In the genomic region with DNA sequence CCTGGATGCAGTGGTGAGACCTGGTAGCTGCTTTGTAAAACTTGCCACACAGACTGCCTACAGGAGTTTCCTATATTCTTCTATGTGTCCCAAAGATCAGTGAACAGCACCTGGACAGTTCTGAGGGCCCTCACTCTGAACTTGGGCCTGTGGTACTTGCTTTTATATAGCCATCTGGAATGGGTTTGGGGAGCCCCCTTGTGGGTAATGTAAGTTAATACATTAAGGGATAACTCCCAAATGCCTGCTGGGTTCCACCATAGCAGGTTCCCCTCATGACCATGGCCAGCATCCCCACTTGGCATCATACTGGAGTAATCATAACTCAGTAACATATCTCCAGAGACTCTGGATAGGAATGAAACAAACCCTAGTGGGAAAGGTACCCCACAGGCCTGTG, we compare ENCODE assay signal across 8 mouse cellular contexts. TPM values are rescaled to one million over a fixed set of nuclear protein-coding genes. Genes with fewer than 3 reads are reported as not detected.
A peak's percentile ranks its signal among the peaks of the same experiment; 100 is the strongest.
DNase-seq lines count a peak whose midpoint lies in the region; ATAC-seq and TF ChIP-seq lines count a peak whose summit lies in the region.
"Had no signal": no experiment of that assay in that cellular context is flagged by ENCODE, and none has a peak within 500 bp of the region (broad histone marks: within the 10 kb centered on the region; RNA-seq: fewer than 3 reads in every experiment).

No protein-coding gene starts in this region.

- ATAC-seq in kidney, postnatal 0 days (replicated peaks; ENCODE audit: low FRiP score, low read depth), result no peak
- peak; percentile 47; the same call in 1 of the 2 replicates for ATAC-seq in monocyte, adult 5-6 weeks (replicated peaks; ENCODE audit: insufficient number of reproducible peaks, low FRiP score, low TSS enrichment, poor library complexity, severe bottlenecking)

- DNase-seq in kidney, postnatal 0 days (ENCODE audit: low spot score), result peak; percentile 62
- no peak for DNase-seq in kidney, adult 8-10 months
- peak; percentile 38 for DNase-seq in ES-E14 (ENCODE audit: low read depth, low spot score)
- no peak for DNase-seq in ovary, postnatal 10 days (ENCODE audit: low spot score)
- DNase-seq in cerebellum, adult 9-10 months, result no peak

- H3K9me3 ChIP-seq in kidney, postnatal 0 days (replicated peaks; ENCODE audit: low read length), result no peaks in the 10 kb centered on the region
- no peaks in the 10 kb centered on the region for H3K9me3 ChIP-seq in ES-E14 (ENCODE audit: control insufficient read depth, insufficient read depth, low read depth, low read length)
- H3K9me3 ChIP-seq: lung, embryonic 15.5 days had no signal

- no peaks in the 10 kb centered on the region for H3K27me3 ChIP-seq in kidney, postnatal 0 days (ENCODE audit: insufficient read depth, low read length)
- H3K27me3 ChIP-seq: lung, embryonic 15.5 days had no signal

- no peak overlapping the region for H3K27ac ChIP-seq in kidney, postnatal 0 days
- H3K27ac ChIP-seq in ES-E14 (ENCODE audit: insufficient read depth, low read depth, low read length, poor library complexity, severe bottlenecking), result no peak overlapping the region
- H3K27ac ChIP-seq in cortical plate, adult 2 months (ENCODE audit: insufficient read depth, low read length), result no peak overlapping the region
- H3K27ac ChIP-seq: lung, embryonic 15.5 days had no signal

- peaks cover 59% of the 10 kb centered on the region for H3K36me3 ChIP-seq in kidney, postnatal 0 days (ENCODE audit: insufficient read depth, low read length)
- H3K36me3 ChIP-seq in ES-E14 (ENCODE audit: control insufficient read depth, insufficient read depth, low read length, poor library complexity, severe bottlenecking), result peaks cover 57% of the 10 kb centered on the region

- H3K4me2 ChIP-seq in kidney, postnatal 0 days (ENCODE audit: low read length), result no peak overlapping the region
- H3K4me2 ChIP-seq: lung, embryonic 15.5 days had no signal

- peak; percentile 58 for TF ChIP-seq CTCF in kidney, postnatal 0 days (IDR thresholded peaks at IDR 0.05; ENCODE audit: low read depth)
- TF ChIP-seq CTCF in cortical plate, adult 2 months (IDR thresholded peaks at IDR 0.05; ENCODE audit: extremely low read depth, insufficient read depth, low read length), result peak; percentile 35

- H3K9ac ChIP-seq in kidney, postnatal 0 days (ENCODE audit: low read depth, low read length), result no peak overlapping the region
- H3K9ac ChIP-seq in ES-E14 (ENCODE audit: insufficient read depth, low read depth, low read length, poor library complexity, severe bottlenecking), result no peak overlapping the region
- H3K9ac ChIP-seq: lung, embryonic 15.5 days had no signal

- in situ Hi-C loops in ES-E14 (cut with MboI; ENCODE audit: low sequenced_read_pairs in 2 of 2, unreplicated experiment in 2 of 2), result no loop called here

- no peak for TF ChIP-seq POLR2A in cortical plate, adult 2 months (IDR thresholded peaks at IDR 0.05; ENCODE audit: extremely low read depth, insufficient read depth, low read length)

- no peak overlapping the region for H3K4me3 ChIP-seq in kidney, postnatal 0 days (replicated peaks; ENCODE audit: low read depth, low read length)
- no peak overlapping the region for H3K4me3 ChIP-seq in ES-E14 (ENCODE audit: insufficient read depth in 1 of 2, low read depth in 1 of 2, low read length in 2 of 2, poor library complexity in 1 of 2, severe bottlenecking in 1 of 2)
- H3K4me3 ChIP-seq in cortical plate, adult 2 months (ENCODE audit: insufficient read depth, low read length), result no peak overlapping the region
- H3K4me3 ChIP-seq: lung, embryonic 15.5 days had no signal

- no peaks in the 10 kb centered on the region for H3K4me1 ChIP-seq in kidney, postnatal 0 days (replicated peaks; ENCODE audit: insufficient read depth, low read length)
- H3K4me1 ChIP-seq in ES-E14 (ENCODE audit: control insufficient read depth in 2 of 2, insufficient read depth in 2 of 2, low read length in 2 of 2, poor library complexity in 1 of 2), result no peaks in the 10 kb centered on the region; a peak in 1 of 4 replicates
- H3K4me1 ChIP-seq in cortical plate, adult 2 months (ENCODE audit: control insufficient read depth, insufficient read depth, low read length), result no peaks in the 10 kb centered on the region
- H3K4me1 ChIP-seq: lung, embryonic 15.5 days had no signal

TF ChIP-seq in ES-E14, 5 proteins besides CTCF, POLR2A, EP300 and RAD21:
- TF ChIP-seq CHD2 (IDR thresholded peaks at IDR 0.05; ENCODE audit: low read depth, low read length), result no peak
- no peak for TF ChIP-seq MAFK (IDR thresholded peaks at IDR 0.05; ENCODE audit: insufficient read depth, low read depth, low read length)
- no peak for TF ChIP-seq ZC3H11A (IDR thresholded peaks at IDR 0.05; ENCODE audit: borderline replicate concordance, low read depth, low read length)
- TF ChIP-seq HCFC1 (IDR thresholded peaks at IDR 0.05; ENCODE audit: borderline replicate concordance, insufficient read depth, low read length), result no peak
- TF ChIP-seq ZNF384 (IDR thresholded peaks at IDR 0.05; ENCODE audit: low read depth, low read length), result no peak

RNA-seq across cellular contexts. Expression of gene Tmem129, which starts 10.0 kb away (rescaled TPM):
- 26.4 and 29.5 TPM in 2 replicates for polyA plus RNA-seq in kidney, postnatal 0 days (2015; fragmentation: Nextera tagmentation; extraction: Ambion mirVana)
- total RNA-seq in ES-E14 (2012; rRNA removed), result 15.0 and 17.8 TPM in 2 replicates
- 37.1 and 37.7 TPM in 2 replicates for polyA plus RNA-seq in cortical plate, adult 2 months (2012; rRNA removed)
- 5.3 to 21.8 TPM (median 6.9 TPM) in 3 replicates for total RNA-seq in monocyte, adult 5-6 weeks (2017)

RNA-seq across cellular contexts. Expression of gene Tacc3, which starts 10.3 kb away (rescaled TPM):
- polyA plus RNA-seq in kidney, postnatal 0 days (2015; fragmentation: Nextera tagmentation; extraction: Ambion mirVana), result 74.3 and 84.9 TPM in 2 replicates
- total RNA-seq in ES-E14 (2012; rRNA removed), result 120 and 132 TPM in 2 replicates
- polyA plus RNA-seq in cortical plate, adult 2 months (2012; rRNA removed), result 9.3 and 11.4 TPM in 2 replicates
- 24.9 to 30.8 TPM (median 27.7 TPM) in 3 replicates for total RNA-seq in monocyte, adult 5-6 weeks (2017)

RNA-seq across cellular contexts. Expression of gene Slbp, which starts 15.8 kb away (rescaled TPM):
- 146 and 172 TPM in 2 replicates for polyA plus RNA-seq in kidney, postnatal 0 days (2015; fragmentation: Nextera tagmentation; extraction: Ambion mirVana)
- total RNA-seq in ES-E14 (2012; rRNA removed), result 98.6 and 123 TPM in 2 replicates
- 27.6 and 28.4 TPM in 2 replicates for polyA plus RNA-seq in cortical plate, adult 2 months (2012; rRNA removed)
- 195 to 235 TPM (median 203 TPM) in 3 replicates for total RNA-seq in monocyte, adult 5-6 weeks (2017)

RNA-seq across cellular contexts. Expression of gene Gm9903, which starts 38.5 kb away (rescaled TPM):
- 0.64 and 0.68 TPM in 2 replicates for polyA plus RNA-seq in kidney, postnatal 0 days (2015; fragmentation: Nextera tagmentation; extraction: Ambion mirVana)
- total RNA-seq in ES-E14 (2012; rRNA removed), result 0.13 TPM in 1 of 2 replicates, not detected in the other
- 0.73 and 1.0 TPM in 2 replicates for polyA plus RNA-seq in cortical plate, adult 2 months (2012; rRNA removed)
- 2.0 TPM in 1 of 3 replicates, not detected in the others for total RNA-seq in monocyte, adult 5-6 weeks (2017)

RNA-seq across cellular contexts. Expression of gene Fam53a, which starts 38.8 kb away (rescaled TPM):
- 55.7 and 58.1 TPM in 2 replicates for polyA plus RNA-seq in kidney, postnatal 0 days (2015; fragmentation: Nextera tagmentation; extraction: Ambion mirVana)
- total RNA-seq in ES-E14 (2012; rRNA removed), result 21.4 and 22.4 TPM in 2 replicates
- polyA plus RNA-seq in cortical plate, adult 2 months (2012; rRNA removed), result 17.2 and 19.1 TPM in 2 replicates
- 12.5 to 25.0 TPM (median 16.3 TPM) in 3 replicates for total RNA-seq in monocyte, adult 5-6 weeks (2017)

Comparison
In these comparisons a context has a peak if more than half of its experiments do, and no peak if none do; other contexts are left out.
1. DNase-seq: peak in kidney, postnatal 0 days (single experiment) and ES-E14 (single experiment); none in kidney, adult 8-10 months (0 of 2), ovary, postnatal 10 days (single experiment) and cerebellum, adult 9-10 months (single experiment).